Mouse (Mus musculus) left cerebral cortex, adult 2 months (tissue): ENCODE measurements around the gene Ifnar2. TPM values are rescaled to one million over a fixed set of nuclear protein-coding genes. Genes with fewer than 3 reads are reported as not detected.

Experiments
- DNase-seq, 2 experiments: peaks; one replicate each; pipeline ENCODE4 v3.0.0; 2021 to 2022; ENCODE audit warnings: low spot score in 2 of 2, mixed read lengths in 1 of 2; ENCODE audit errors: extremely low spot score in 1 of 2
- H3K27ac ChIP-seq: fragments of 200-600 bp; 2 replicates; pipeline ENCODE4 v1.8.1; 2022
- H3K4me3 ChIP-seq: fragments of 200-600 bp; 2 replicates; pipeline ENCODE4 v1.8.1; 2022
- CTCF ChIP-seq: fragments of 200-600 bp; IDR thresholded peaks from 2 replicates; pipeline ENCODE4 v1.8.1; 2022; ENCODE audit warnings: antibody characterized with exemption, mild to moderate bottlenecking, moderate library complexity
- intact Hi-C: fragments of 180-260 bp; cut with DNase I; formaldehyde crosslinking; loops from one replicate; pipeline ENCODE4 v1.15.1; 2025
- total RNA-seq, 2 experiments: library from RNA; stranded (reverse); gene quantifications; 2 replicates each; pipeline ENCODE4 v1.2.3; 2021

Gene Ifnar2
- total RNA-seq, 2 experiments from 2014 or later, result 20.2 to 20.3 TPM

DNA sequence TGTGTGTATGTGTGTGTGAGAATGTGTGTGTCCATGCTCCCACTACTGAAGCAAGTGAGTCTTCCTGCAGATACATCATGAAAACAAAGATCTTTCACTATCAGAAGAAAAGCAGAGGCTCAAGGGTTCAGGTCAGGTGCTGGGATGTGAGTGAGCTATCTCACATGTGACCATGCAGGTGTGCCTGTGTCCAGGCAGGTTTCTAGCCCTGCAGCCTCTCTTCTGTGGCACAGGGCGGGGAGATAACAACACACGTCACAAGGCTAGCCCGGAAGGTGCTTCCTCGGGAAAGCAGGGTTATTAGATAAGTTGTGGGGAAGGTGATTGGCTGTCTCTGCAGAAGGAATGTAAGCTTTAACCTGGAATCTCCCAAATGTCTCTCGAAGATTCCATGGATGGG lies 7.6 kb downstream of the Ifnar2 start:
- TF ChIP-seq CTCF, result no peak
- intact Hi-C loops, result no loop called here
- DNase-seq, result no peak
- H3K4me3 ChIP-seq, result no peak overlapping the region
- H3K27ac ChIP-seq, result no peak overlapping the region

DNA sequence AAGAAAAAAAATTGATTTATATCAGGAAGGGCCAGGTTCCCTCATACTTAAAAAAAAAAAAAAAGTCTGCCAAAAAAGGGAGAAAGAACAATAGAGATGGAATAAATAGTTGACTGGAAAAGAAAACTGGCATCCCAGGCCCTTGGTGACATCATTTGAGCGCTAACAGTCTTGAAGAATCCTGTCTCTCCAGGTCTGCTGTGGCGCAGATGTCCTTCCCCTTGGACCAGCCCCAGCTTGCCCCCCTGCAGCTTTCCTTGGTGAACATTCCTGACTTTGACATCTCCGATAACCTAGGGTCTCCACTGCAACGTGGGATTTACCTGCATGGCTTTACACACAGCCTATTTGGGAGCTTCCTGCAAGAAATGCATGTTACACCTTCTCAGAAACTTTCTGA lies 9.0 kb downstream of the Ifnar2 start:
- no peak overlapping the region for H3K27ac ChIP-seq
- no peak for DNase-seq
- no peak overlapping the region for H3K4me3 ChIP-seq
- intact Hi-C loops, result no loop called here
- TF ChIP-seq CTCF, result no peak

DNA sequence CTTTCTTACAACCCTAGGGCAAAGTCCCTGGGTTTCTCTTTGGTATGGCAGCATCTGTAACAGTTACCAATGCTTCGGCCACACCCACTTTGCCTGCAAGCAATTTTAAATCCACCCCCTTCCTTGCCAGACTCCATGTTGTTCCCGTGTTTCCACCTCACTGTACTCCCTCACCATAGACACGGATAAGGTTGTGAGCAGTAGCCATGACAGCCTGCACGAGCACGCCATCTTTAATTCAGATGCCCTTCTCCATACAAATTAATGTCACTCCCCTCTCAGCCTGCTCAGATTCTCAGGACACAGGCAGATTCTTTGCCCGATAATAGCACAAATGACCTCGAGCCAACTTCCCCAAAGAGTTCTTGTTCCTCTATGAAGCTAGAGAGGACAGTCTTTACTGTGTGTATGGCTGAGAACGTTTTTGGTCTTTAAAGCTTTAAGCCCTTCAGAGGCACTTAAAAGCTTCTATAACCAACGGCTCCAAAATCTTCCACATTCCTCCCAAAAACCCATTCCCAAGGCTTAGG lies 9.7 kb downstream of the Ifnar2 start:
- no peak overlapping the region for H3K27ac ChIP-seq
- TF ChIP-seq CTCF, result no peak
- intact Hi-C loops, result no loop called here
- no peak overlapping the region for H3K4me3 ChIP-seq
- no peak for DNase-seq

- TF ChIP-seq CTCF, result no peak
- no peak for DNase-seq
- intact Hi-C loops, result no loop called here
- H3K4me3 ChIP-seq, result no peak overlapping the region
- no peak overlapping the region for H3K27ac ChIP-seq
Measured at GRCm38 (mm10) chr16:91384221-91384620, 11.6 kb downstream of the Ifnar2 start.

- no peak; the same call in 1 of the 2 replicates for TF ChIP-seq CTCF
- Histone ChIP-seq H3K27ac (peak overlapping the region; percentile 25; the same call in 1 of the 2 replicates), H3K4me3 (no peak overlapping the region)
- intact Hi-C loops, result no loop called here
- DNase-seq, result no peak
Measured at GRCm38 (mm10) chr16:91385621-91386020, 13.0 kb downstream of the Ifnar2 start.

DNA sequence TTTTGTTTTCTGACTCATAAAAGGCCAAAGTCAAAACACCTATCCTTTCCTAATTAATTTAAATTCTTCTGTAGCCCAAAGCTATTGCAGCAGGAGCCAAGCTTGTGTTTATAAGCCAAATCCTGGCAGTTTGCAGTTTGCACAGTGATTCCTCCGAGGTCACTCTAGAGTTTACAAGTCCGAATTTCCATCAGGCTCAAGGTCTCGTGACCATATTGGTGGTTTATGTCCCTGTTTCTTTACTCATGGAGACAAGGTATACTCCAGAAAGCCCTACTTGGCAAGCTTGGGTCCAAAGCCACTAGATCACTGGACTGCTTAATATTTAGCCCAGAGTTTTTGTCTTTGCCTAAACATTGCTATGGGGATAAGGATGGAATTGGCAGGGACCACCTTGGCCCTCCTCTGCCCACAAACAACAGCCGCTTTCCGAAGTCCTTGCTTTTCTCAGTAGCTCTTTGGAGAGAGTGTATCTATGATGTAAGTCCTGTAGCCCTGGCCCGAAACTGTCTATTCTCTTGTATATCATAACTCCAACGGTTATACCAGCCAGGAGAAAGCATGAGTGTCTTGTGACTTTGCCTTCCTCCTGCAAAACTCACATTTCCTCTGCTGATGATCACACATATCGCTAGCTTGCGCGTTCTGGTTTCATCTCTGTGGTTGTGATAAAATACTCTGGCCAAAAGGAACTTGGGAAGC lies 14.0 kb downstream of the Ifnar2 start:
- no peak overlapping the region for H3K4me3 ChIP-seq
- H3K27ac ChIP-seq, result no peak overlapping the region
- DNase-seq, result no peak
- no peak for TF ChIP-seq CTCF
- intact Hi-C loops, result no loop called here

GRCm38 (mm10) chr16:91387121-91387486 lies 14.5 kb downstream of the Ifnar2 start:
- Histone ChIP-seq H3K27ac (no peak overlapping the region), H3K4me3 (no peak overlapping the region)
- no peak for TF ChIP-seq CTCF
- no peak for DNase-seq
- intact Hi-C loops, result no loop called here

DNA sequence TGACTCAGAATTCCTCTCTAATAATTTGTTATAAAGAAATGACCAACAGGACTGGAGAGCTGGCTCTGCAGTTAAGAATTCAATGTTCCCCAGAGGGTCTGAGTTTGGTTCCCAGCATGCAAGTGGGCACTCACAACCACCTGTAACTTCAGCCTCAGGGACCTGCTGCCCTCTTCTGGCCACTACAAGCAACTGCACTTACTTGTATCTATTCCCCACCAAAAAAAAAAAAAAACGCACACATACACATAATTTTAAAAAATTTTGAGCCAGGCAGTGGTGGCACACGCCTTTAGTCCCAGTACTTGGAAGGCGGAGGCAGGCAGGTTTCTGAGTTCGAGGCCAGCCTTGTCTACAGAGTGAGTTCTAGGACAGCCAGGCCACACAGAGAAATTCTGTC lies 17.5 kb downstream of the Ifnar2 start:
- DNase-seq, result no peak
- no peak overlapping the region for H3K4me3 ChIP-seq
- no peak overlapping the region for H3K27ac ChIP-seq
- TF ChIP-seq CTCF, result peak; percentile 61
- intact Hi-C loops, result no loop called here

- no peak for DNase-seq
- TF ChIP-seq CTCF, result no peak
- intact Hi-C loops, result no loop called here
- no peak within 1 kb of the TSS for H3K4me3 ChIP-seq
- no peak within 1 kb of the TSS for H3K27ac ChIP-seq
Measured at GRCm38 (mm10) chr16:91391421-91391820, 18.8 kb downstream of the Ifnar2 start, which contains the start of gene Gm21970. Gene Gm21970, plus strand, starts transcription at chr16:91391721.

- DNase-seq, result no peak
- Histone ChIP-seq H3K27ac (no peak overlapping the region), H3K4me3 (no peak overlapping the region)
- TF ChIP-seq CTCF, result no peak
- intact Hi-C loops, result no loop called here
Measured at GRCm38 (mm10) chr16:91394826-91395410, 22.3 kb downstream of the Ifnar2 start.

GRCm38 (mm10) chr16:91395633-91396392 lies 23.2 kb downstream of the Ifnar2 start:
- no peak for DNase-seq
- TF ChIP-seq CTCF, result no peak
- intact Hi-C loops, result no loop called here
- Histone ChIP-seq H3K4me3 (no peak overlapping the region), H3K27ac (no peak overlapping the region)
